Mouse (Mus musculus) spleen, adult 2 months (tissue): Measurements from ENCODE around the gene Sft2d1.
"Not testable (repeated sequence)": the region's sequence is repeated elsewhere in the genome, so short reads cannot be mapped to it uniquely, and the experiment has no call there.

Experiments
- CTCF ChIP-seq: fragments of 200-500 bp; IDR thresholded peaks from 2 replicates; pipeline ENCODE4 v1.5.1; 2011; ENCODE audit warnings: mild to moderate bottlenecking, inconsistent platforms; ENCODE audit not compliant: insufficient read depth, insufficient read length, insufficient replicate concordance; ENCODE audit errors: extremely low read depth
- POLR2A ChIP-seq: fragments of 200-500 bp; IDR thresholded peaks from 2 replicates; pipeline ENCODE4 v1.6.1; 2011; ENCODE audit warnings: low read depth, low read length, inconsistent platforms

GRCm38 (mm10) chr17:8337159-8337558 is 26.3 kb downstream of the Sft2d1 start, which contains the start of gene Prr18:
- TF ChIP-seq POLR2A, CTCF: not testable (repeated sequence)
